Mouse (Mus musculus) MEL (cell line): ENCODE measurements around the gene Kiss1r. TPM values are rescaled to one million over a fixed set of nuclear protein-coding genes. Genes with fewer than 3 reads are reported as not detected.
A peak's percentile ranks its signal among the peaks of the same experiment; 100 is the strongest.

ENCODE experiments used
- DNase-seq: peaks from one replicate; pipeline ENCODE4 v3.0.0; 2011; ENCODE audit warnings: low read depth, low spot score
- H3K27ac ChIP-seq: 2 replicates; pipeline ENCODE4 v1.5.1; 2012; ENCODE audit warnings: low read depth, mild to moderate bottlenecking, control low read depth, low read length, moderate library complexity; ENCODE audit not compliant: control insufficient read depth
- H3K27me3 ChIP-seq, 2 experiments: fragments of 150-350 bp in 1 of 2; sonication (generic) in 1 of 2; 2 replicates each; pipeline ENCODE4 v1.6.1; 2012; ENCODE audit warnings: low read length in 2 of 2, mild to moderate bottlenecking in 2 of 2, improper control_type of control experiment in 1 of 2, moderate library complexity in 1 of 2; ENCODE audit not compliant: insufficient read depth in 2 of 2, control insufficient read depth in 1 of 2
- H3K36me3 ChIP-seq, 2 experiments: 2 replicates each; pipeline ENCODE4 v1.6.1; 2012 to 2014; ENCODE audit warnings: low read length in 2 of 2, improper control_type of control experiment in 1 of 2, inconsistent platforms in 1 of 2, mild to moderate bottlenecking in 1 of 2; ENCODE audit not compliant: insufficient read depth in 2 of 2, control insufficient read depth in 1 of 2
- H3K4me1 ChIP-seq, 2 experiments: fragments of 150-350 bp in 1 of 2; sonication (generic) in 1 of 2; 2 replicates each; pipeline ENCODE4 v1.6.1; 2012; ENCODE audit warnings: low read length in 2 of 2, improper control_type of control experiment in 1 of 2, mild to moderate bottlenecking in 1 of 2; ENCODE audit not compliant: insufficient read depth in 2 of 2, control insufficient read depth in 1 of 2
- H3K4me3 ChIP-seq, 2 experiments: fragments of 150-350 bp in 1 of 2; sonication (generic) in 1 of 2; 2 replicates each; pipeline ENCODE4 v1.5.1; 2012; ENCODE audit warnings: low read depth in 2 of 2, low read length in 2 of 2, mild to moderate bottlenecking in 2 of 2, moderate library complexity in 2 of 2, control low read depth in 1 of 2, improper control_type of control experiment in 1 of 2; ENCODE audit not compliant: control insufficient read depth in 1 of 2, insufficient read depth in 1 of 2
- H3K79me2 ChIP-seq: 2 replicates; pipeline ENCODE4 v1.6.1; 2012; ENCODE audit warnings: mild to moderate bottlenecking, low read length, moderate library complexity; ENCODE audit not compliant: control insufficient read depth, poor library complexity, insufficient read depth
- H3K9ac ChIP-seq: 2 replicates; pipeline ENCODE4 v1.6.1; 2012; ENCODE audit warnings: low read depth, mild to moderate bottlenecking, control low read depth, low read length, moderate library complexity; ENCODE audit not compliant: control insufficient read depth, poor library complexity, severe bottlenecking
- H3K9me3 ChIP-seq: fragments of 150-350 bp; sonication (generic); replicated peaks from 2 replicates; pipeline ENCODE4 v1.6.1; 2012; ENCODE audit warnings: mild to moderate bottlenecking, low read length, improper control_type of control experiment, moderate library complexity; ENCODE audit not compliant: insufficient read depth
- BHLHE40 ChIP-seq: IDR thresholded peaks from 2 replicates; pipeline ENCODE4 v1.6.1; 2012; ENCODE audit warnings: low read depth, mild to moderate bottlenecking, inconsistent platforms, low read length, improper control_type of control experiment, borderline replicate concordance
- CHD1 ChIP-seq: IDR thresholded peaks from 2 replicates; pipeline ENCODE4 v1.6.1; 2012; ENCODE audit warnings: low read depth, mild to moderate bottlenecking, inconsistent platforms, low read length, improper control_type of control experiment
- CHD2 ChIP-seq: IDR thresholded peaks from 2 replicates; pipeline ENCODE4 v1.6.1; 2011; ENCODE audit warnings: low read length, improper control_type of control experiment
- ELF1 ChIP-seq: IDR thresholded peaks from 2 replicates; pipeline ENCODE4 v1.6.1; 2014; ENCODE audit warnings: low read depth, mild to moderate bottlenecking, inconsistent platforms, low read length, improper control_type of control experiment, moderate library complexity
- ETS1 ChIP-seq: IDR thresholded peaks from 2 replicates; pipeline ENCODE4 v1.6.1; 2012; ENCODE audit warnings: low read depth, mild to moderate bottlenecking, inconsistent platforms, low read length, improper control_type of control experiment, moderate library complexity
- HCFC1 ChIP-seq: IDR thresholded peaks from 2 replicates; pipeline ENCODE4 v1.6.1; 2012; ENCODE audit warnings: low read depth, mild to moderate bottlenecking, inconsistent platforms, low read length, improper control_type of control experiment, moderate library complexity
- MAFK ChIP-seq: IDR thresholded peaks from 2 replicates; pipeline ENCODE4 v1.6.1; 2011; ENCODE audit warnings: low read depth, mild to moderate bottlenecking, low read length, improper control_type of control experiment, borderline replicate concordance
- MEF2A ChIP-seq: IDR thresholded peaks from 2 replicates; pipeline ENCODE4 v1.6.1; 2014; ENCODE audit warnings: low read depth, mild to moderate bottlenecking, inconsistent platforms, low read length, improper control_type of control experiment; ENCODE audit not compliant: poor library complexity, insufficient replicate concordance, severe bottlenecking; ENCODE audit errors: extremely low read depth
- MXI1 ChIP-seq: IDR thresholded peaks from 2 replicates; pipeline ENCODE4 v1.6.1; 2011; ENCODE audit warnings: mild to moderate bottlenecking, low read depth, low read length, improper control_type of control experiment
- MYC ChIP-seq: IDR thresholded peaks from 2 replicates; pipeline ENCODE4 v1.6.1; 2011; ENCODE audit warnings: low read depth, mild to moderate bottlenecking, low read length, improper control_type of control experiment, moderate library complexity
- NRF1 ChIP-seq: IDR thresholded peaks from 2 replicates; pipeline ENCODE4 v1.6.1; 2014; ENCODE audit warnings: low read depth, mild to moderate bottlenecking, inconsistent platforms, low read length, improper control_type of control experiment, moderate library complexity; ENCODE audit not compliant: poor library complexity, insufficient read depth, severe bottlenecking
- POLR2A ChIP-seq, 2 experiments: IDR thresholded peaks; 2 replicates each; pipeline ENCODE4 v1.6.1; 2011 to 2012; ENCODE audit warnings: low read length in 2 of 2, mild to moderate bottlenecking in 2 of 2, control low read depth in 1 of 2, improper control_type of control experiment in 1 of 2, low read depth in 1 of 2, moderate library complexity in 1 of 2; ENCODE audit not compliant: control insufficient read depth in 1 of 2, insufficient read depth in 1 of 2, poor library complexity in 1 of 2
- POLR2AphosphoS2 ChIP-seq: IDR thresholded peaks from 2 replicates; pipeline ENCODE4 v1.6.1; 2011; ENCODE audit warnings: low read length, improper control_type of control experiment
- POLR2AphosphoS5 ChIP-seq: IDR thresholded peaks from 2 replicates; pipeline ENCODE4 v1.6.1; 2012; ENCODE audit warnings: low read depth, borderline replicate concordance, mild to moderate bottlenecking, inconsistent platforms, low read length, moderate library complexity, mixed read lengths
- SIN3A ChIP-seq: IDR thresholded peaks from 2 replicates; pipeline ENCODE4 v1.6.1; 2012; ENCODE audit warnings: low read length, improper control_type of control experiment, inconsistent platforms
- TBP ChIP-seq: IDR thresholded peaks from 2 replicates; pipeline ENCODE4 v1.8.0; 2011; ENCODE audit warnings: low read depth, low read length, improper control_type of control experiment
- UBTF ChIP-seq: IDR thresholded peaks from 2 replicates; pipeline ENCODE4 v1.6.1; 2012; ENCODE audit warnings: low read depth, mild to moderate bottlenecking, inconsistent platforms, low read length, improper control_type of control experiment, moderate library complexity, borderline replicate concordance; ENCODE audit not compliant: insufficient read depth
- ZKSCAN1 ChIP-seq: IDR thresholded peaks from 2 replicates; pipeline ENCODE4 v1.6.1; 2012; ENCODE audit warnings: low read depth, mild to moderate bottlenecking, inconsistent platforms, low read length, improper control_type of control experiment, moderate library complexity
- ZMIZ1 ChIP-seq: IDR thresholded peaks from 2 replicates; pipeline ENCODE4 v1.6.1; 2012; ENCODE audit warnings: low read depth, mild to moderate bottlenecking, inconsistent platforms, low read length, improper control_type of control experiment, moderate library complexity
- polyA plus RNA-seq, 2 experiments: library from polyadenylated mRNA; stranded (reverse) in 1 of 2; unstranded in 1 of 2; fragments of >175 nt in 1 of 2; fragments of >200 nt in 1 of 2; gene quantifications; 2 replicates each; pipeline versions ENCODE4 v1.2.1 to v1.2.4; 2012; ENCODE audit warnings: low replicate concordance in 2 of 2, low read depth in 1 of 2; ENCODE audit not compliant: insufficient read length in 2 of 2, insufficient read depth in 1 of 2, missing spikeins in 1 of 2
- total RNA-seq: library from RNA; depleted of rRNA; stranded (reverse); fragments of 300-350 nt; gene quantifications from 2 replicates; pipeline ENCODE4 v1.2.3, GENCODE M21; 2012

Kiss1r gene
- total and polyA plus RNA-seq, 3 experiments, result 9.1 to 23.5 TPM; not detected in 1

GRCm38 (mm10) chr10:79908167-79909091, 8.3 kb upstream of the Kiss1r start, which contains the start of gene Med16 (continued):
- TF ChIP-seq MXI1, result peak; percentile 47; the same call in 1 of the 2 replicates
- no peak for TF ChIP-seq MEF2A
- peak; percentile 81 for TF ChIP-seq SIN3A
- peak; percentile 81 for TF ChIP-seq HCFC1
- TF ChIP-seq ETS1, result 0 out of 2 replicates have a peak, but pooled peaks have one; percentile 43
- no peak for TF ChIP-seq BHLHE40
- no peak for TF ChIP-seq UBTF
- TF ChIP-seq CHD1, result no peak

GRCm38 (mm10) chr10:79909092-79909922, 7.5 kb upstream of the Kiss1r start:
- Histone ChIP-seq H3K36me3 (peaks cover 0 to 3% of the 10 kb centered on the region in 2 experiments; a peak in 1 of 4 replicates), H3K4me1 (peaks cover 4 to 12% of the 10 kb centered on the region in 2 experiments; a peak in 3 of 4 replicates), H3K79me2 (peaks cover 1% of the 10 kb centered on the region; the same call in 1 of the 2 replicates), H3K27me3 (no peaks in the 10 kb centered on the region), H3K9me3 (no peaks in the 10 kb centered on the region), H3K4me3 (peak overlapping the region; percentile 33 to 73), H3K27ac (peak overlapping the region; percentile 49), H3K9ac (peak overlapping the region; percentile 96)
- DNase-seq, result peak; percentile 86
- TF ChIP-seq ELF1, result peak; percentile 62; the same call in 1 of the 2 replicates
- TF ChIP-seq POLR2AphosphoS5, result no peak; the same call in 1 of the 2 replicates
- TF ChIP-seq ZMIZ1, result peak; percentile 82; the same call in 1 of the 2 replicates
- peak; percentile 97 for TF ChIP-seq MAFK
- TF ChIP-seq ETS1, result peak; percentile 19; the same call in 1 of the 2 replicates
- no peak for TF ChIP-seq CHD2
- peak; percentile 58; the same call in 1 of the 2 replicates for TF ChIP-seq POLR2AphosphoS2
- no peak for TF ChIP-seq CHD1
- TF ChIP-seq NRF1, result peak; percentile 58; the same call in 1 of the 2 replicates
- no peak for TF ChIP-seq ZKSCAN1
- TF ChIP-seq POLR2A (IDR thresholded peaks at IDR 0.05; ENCODE audit: control insufficient read depth in 1 of 2, insufficient read depth in 1 of 2, low read depth in 1 of 2, low read length in 2 of 2, poor library complexity in 1 of 2), result peak in 1 of 2 experiments; percentile 79; a peak in 3 of 4 replicates
- 0 out of 2 replicates have a peak, but pooled peaks have one; percentile 28 for TF ChIP-seq SIN3A
- peak; percentile 100 for TF ChIP-seq TBP
- 0 out of 2 replicates have a peak, but pooled peaks have one; percentile 61 for TF ChIP-seq MYC
